Mouse (Mus musculus): Measurements from ENCODE around the gene Zfp600. TPM values are rescaled to one million over a fixed set of nuclear protein-coding genes. Genes with fewer than 3 reads are reported as not detected.

The Zfp600 gene
- not detected for total RNA-seq (2023)

GRCm38 (mm10) chr4:146156524-146156923 lies at the start of gene Zfp600:
Gene Zfp600, plus strand, starts transcription at chr4:146156824.

Other genes with a start within 250 kb of the Zfp600 start
- 1 to 10 TPM; 1.7 to 1.9 TPM for gene Zfp987, start 59.5 kb upstream of the Zfp600 start, total RNA-seq (2023)